Mouse (Mus musculus) hindbrain, postnatal 0 days (tissue): ENCODE measurements around the gene Rrm2. TPM values are rescaled to one million over a fixed set of nuclear protein-coding genes. Genes with fewer than 3 reads are reported as not detected.
A peak's percentile ranks its signal among the peaks of the same experiment; 100 is the strongest.
"Not testable (repeated sequence)": the region's sequence is repeated elsewhere in the genome, so short reads cannot be mapped to it uniquely, and the experiment has no call there.

Experiments
- ATAC-seq: fragments of 200-750 bp; cut with Nextera tagmentation; 2 replicates; pipeline ENCODE4 v1.8.0; 2017; ENCODE audit warnings: mild to moderate bottlenecking, moderate TSS enrichment, moderate library complexity
- DNase-seq: peaks from one replicate; pipeline ENCODE4 v3.0.0-alpha.2; 2015; ENCODE audit warnings: low spot score
- H3K27ac ChIP-seq: fragments of 300-500 bp; sonication (generic); 2 replicates; pipeline ENCODE4 v1.5.1; 2014; ENCODE audit warnings: mild to moderate bottlenecking
- H3K27me3 ChIP-seq: fragments of 300-500 bp; sonication (generic); 2 replicates; pipeline ENCODE4 v1.6.1; 2014; ENCODE audit warnings: low read length, mixed read lengths; ENCODE audit not compliant: insufficient read depth
- H3K36me3 ChIP-seq: fragments of 300-500 bp; sonication (generic); 2 replicates; pipeline ENCODE4 v1.6.1; 2014; ENCODE audit warnings: low read length, mixed read lengths; ENCODE audit not compliant: insufficient read depth
- H3K4me1 ChIP-seq: fragments of 300-500 bp; sonication (generic); 2 replicates; pipeline ENCODE4 v1.6.1; 2014; ENCODE audit warnings: antibody characterized with exemption, low read length, mixed read lengths; ENCODE audit not compliant: insufficient read depth
- H3K4me2 ChIP-seq: fragments of 300-500 bp; sonication (generic); 2 replicates; pipeline ENCODE4 v1.6.1; 2014; ENCODE audit warnings: low read depth, mild to moderate bottlenecking, low read length, moderate library complexity, mixed read lengths
- H3K4me3 ChIP-seq: fragments of 300-500 bp; sonication (generic); 2 replicates; pipeline ENCODE4 v1.5.1; 2014; ENCODE audit warnings: low read length
- H3K9ac ChIP-seq: fragments of 300-500 bp; sonication (generic); replicated peaks from 2 replicates; pipeline ENCODE4 v1.6.1; 2014; ENCODE audit warnings: mild to moderate bottlenecking, low read length, moderate library complexity, mixed read lengths
- H3K9me3 ChIP-seq: fragments of 300-500 bp; sonication (generic); 2 replicates; pipeline ENCODE4 v1.6.1; 2016; ENCODE audit warnings: low read length, mixed read lengths
- CTCF ChIP-seq: IDR thresholded peaks from 2 replicates; pipeline ENCODE4 v1.5.1; 2016; ENCODE audit warnings: antibody characterized with exemption, control low read depth, low read depth
- WGBS: fragments of 180-500 bp; shearing (Covaris S2); extraction: QIAGEN DNeasy Blood & Tissue Kit; methylation state at CpG from one replicate; pipeline ENCODE4 v1.1.7; 2014; 5-methylcytosine and 5-hydroxymethylcytosine counted together
- polyA plus RNA-seq: library from polyadenylated mRNA; unstranded; fragments of >200 nt; fragmentation: Nextera tagmentation; extraction: Ambion mirVana; gene quantifications from 2 replicates; pipeline ENCODE4 v1.2.1, GENCODE M21; 2015
- total RNA-seq: library from RNA; depleted of rRNA; stranded (reverse); fragments of >200 nt; gene quantifications from 2 replicates; pipeline ENCODE4 v1.2.3, GENCODE M21; 2014

Rrm2 gene
- total and polyA plus RNA-seq, 2 experiments from 2014 or later = 23.4 to 53.4 TPM

DNA sequence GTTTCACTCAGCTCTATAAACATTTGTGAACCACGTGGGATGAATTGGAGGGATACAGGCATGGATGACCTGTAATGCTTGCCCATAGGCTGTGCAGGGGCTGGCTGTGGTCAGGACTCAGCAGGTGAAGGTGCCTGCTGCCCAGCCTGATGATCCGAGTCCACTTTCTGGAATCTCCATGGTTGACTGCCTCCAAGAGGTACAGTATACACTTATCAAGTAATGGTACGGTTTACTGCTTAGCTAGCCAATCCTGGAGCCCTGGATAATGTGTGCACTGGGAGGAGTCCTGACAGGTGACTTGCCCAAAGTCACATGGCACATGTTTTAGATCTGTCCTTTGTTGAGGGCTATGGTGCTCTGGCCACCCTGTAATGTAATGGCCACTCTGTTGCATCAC, 17.7 kb upstream of the Rrm2 start:
- Histone ChIP-seq H3K4me1 (no peaks in the 10 kb centered on the region), H3K27ac (no peak overlapping the region), H3K9ac (no peak overlapping the region), H3K4me2 (no peak overlapping the region), H3K27me3 (no peaks in the 10 kb centered on the region), H3K4me3 (no peak overlapping the region), H3K36me3 (no peaks in the 10 kb centered on the region), H3K9me3 (no peaks in the 10 kb centered on the region)
- DNase-seq = no peak
- TF ChIP-seq CTCF = no peak
- 80% methylated on average over 3 of the region's 3 CpGs for WGBS
- ATAC-seq = no peak

DNA sequence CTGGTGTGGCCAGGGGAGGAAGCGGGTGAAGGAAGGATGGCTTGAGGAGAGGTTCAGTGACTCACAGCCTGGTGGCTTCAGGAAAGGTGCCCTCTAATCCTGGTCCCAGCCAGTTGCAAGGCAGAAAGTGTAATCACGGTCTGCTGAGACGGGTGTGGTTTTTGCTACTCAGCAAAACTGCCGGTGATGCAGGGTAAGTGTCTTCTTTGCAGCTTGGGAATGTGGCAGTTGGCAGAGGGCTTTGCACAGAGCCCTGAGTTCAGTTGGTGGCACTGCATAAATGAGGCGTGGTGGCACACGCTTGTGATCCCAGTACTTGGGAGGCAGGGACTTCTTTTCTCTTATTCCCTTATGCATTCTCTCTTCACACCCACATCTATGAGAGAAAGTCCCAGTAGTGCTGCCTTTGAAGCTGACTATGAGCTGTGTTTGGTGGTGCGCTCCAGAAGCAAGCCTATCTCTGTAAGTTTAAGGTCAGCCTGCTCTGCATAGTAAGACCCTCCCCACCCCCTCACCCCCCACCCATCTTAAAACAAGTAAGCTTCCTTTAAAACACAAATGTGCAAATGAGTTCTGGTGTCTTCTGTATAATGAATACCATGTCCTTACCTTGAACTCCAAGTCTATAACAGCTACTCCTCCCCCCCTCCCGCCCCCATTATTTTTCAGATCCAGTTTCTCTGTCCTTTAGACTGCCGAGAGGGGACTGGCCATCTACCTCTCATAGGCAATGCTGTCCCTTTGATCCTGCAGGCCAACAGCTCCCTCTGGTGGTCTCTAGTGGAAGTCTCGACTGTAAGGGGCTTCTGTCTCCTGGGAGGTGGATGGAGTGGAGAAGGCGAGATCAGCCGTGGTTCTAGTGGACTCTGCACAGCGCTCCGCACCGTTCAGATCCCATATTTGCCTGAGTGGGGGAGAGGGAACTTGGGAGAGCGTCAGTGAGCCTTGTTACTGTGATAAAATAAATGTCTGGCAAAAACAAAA, 11.2 kb upstream of the Rrm2 start:
- peak overlapping the region; percentile 40 for H3K4me2 ChIP-seq
- no peaks in the 10 kb centered on the region for H3K36me3 ChIP-seq
- no peak overlapping the region for H3K4me3 ChIP-seq
- no peaks in the 10 kb centered on the region for H3K27me3 ChIP-seq
- H3K9ac ChIP-seq = no peak overlapping the region
- no peaks in the 10 kb centered on the region for H3K4me1 ChIP-seq
- H3K9me3 ChIP-seq = no peaks in the 10 kb centered on the region
- peak; percentile 93 for DNase-seq
- TF ChIP-seq CTCF = peak; percentile 96
- peak; percentile 92 for ATAC-seq
- 40% methylated on average over 16 of the region's 16 CpGs for WGBS
- H3K27ac ChIP-seq = no peak overlapping the region

DNA sequence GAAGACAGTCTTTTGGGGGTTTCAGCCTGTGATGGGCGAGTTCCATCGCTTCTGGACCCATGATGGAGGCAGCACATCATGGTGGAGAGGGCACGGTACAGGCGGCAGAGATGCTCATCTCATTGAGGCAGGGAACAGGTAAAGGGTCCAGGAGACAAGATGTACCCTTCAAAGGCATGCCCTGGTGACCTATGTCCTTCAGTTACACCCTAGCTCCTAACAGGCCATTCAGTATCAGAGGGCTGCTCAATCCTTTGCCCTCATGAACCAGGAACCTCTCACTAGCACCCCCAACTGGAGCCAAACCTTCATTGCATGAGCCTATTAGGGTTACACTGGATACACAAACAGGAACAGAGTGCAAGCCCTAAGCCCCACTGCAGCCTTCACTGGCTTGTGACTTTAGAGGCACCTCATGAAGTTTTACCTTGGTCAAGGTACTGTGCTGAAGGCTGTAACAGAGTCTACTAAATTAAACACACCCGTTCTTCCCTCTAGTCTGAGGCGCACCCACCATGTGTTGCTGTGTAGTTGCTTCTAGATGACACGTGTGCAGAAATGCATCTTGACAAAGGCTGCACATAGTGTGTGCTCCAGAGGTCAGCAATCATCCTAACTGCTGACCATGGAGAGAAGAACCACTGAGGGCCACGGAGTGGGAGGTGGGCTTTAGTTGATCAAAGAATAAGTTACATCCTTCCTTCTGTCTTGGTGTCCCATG, 10.4 kb upstream of the Rrm2 start:
- H3K27me3 ChIP-seq = no peaks in the 10 kb centered on the region
- no peak overlapping the region for H3K27ac ChIP-seq
- H3K4me1 ChIP-seq = no peaks in the 10 kb centered on the region
- H3K36me3 ChIP-seq = no peaks in the 10 kb centered on the region
- ATAC-seq (peak; percentile 61), DNase-seq (no peak)
- H3K9ac ChIP-seq = no peak overlapping the region
- peak overlapping the region; percentile 40 for H3K4me2 ChIP-seq
- no peak for TF ChIP-seq CTCF
- H3K9me3 ChIP-seq = no peaks in the 10 kb centered on the region
- 61% methylated on average over 8 of the region's 8 CpGs for whole genome bisulfite sequencing
- H3K4me3 ChIP-seq = no peak overlapping the region

DNA sequence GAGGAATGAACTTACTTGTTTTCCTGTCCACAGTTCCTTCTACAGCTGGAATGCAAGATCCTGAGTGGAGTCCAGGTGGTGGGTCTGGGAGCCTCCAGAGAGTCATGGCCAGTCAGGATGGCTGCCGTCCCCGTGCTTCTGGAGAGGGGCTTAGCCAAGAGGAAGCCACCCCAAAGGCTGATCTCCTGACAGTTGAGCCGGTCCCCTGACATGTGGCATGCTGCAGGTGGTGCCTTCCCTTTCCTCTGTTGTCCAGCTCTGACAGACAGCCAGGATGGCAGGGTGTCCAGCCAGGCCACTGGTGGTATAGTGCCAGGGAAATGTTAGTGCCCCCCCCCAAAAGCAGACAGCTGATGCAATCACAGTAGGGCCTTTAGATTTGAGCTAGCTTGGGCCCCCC, 9.5 kb upstream of the Rrm2 start:
- no peaks in the 10 kb centered on the region for H3K9me3 ChIP-seq
- ATAC-seq = no peak
- no peak overlapping the region for H3K27ac ChIP-seq
- no peak overlapping the region for H3K4me2 ChIP-seq
- H3K36me3 ChIP-seq = no peaks in the 10 kb centered on the region
- H3K9ac ChIP-seq = no peak overlapping the region
- no peak overlapping the region for H3K4me3 ChIP-seq
- no peak for DNase-seq
- whole genome bisulfite sequencing = 75% methylated on average over 3 of the region's 3 CpGs
- no peaks in the 10 kb centered on the region for H3K4me1 ChIP-seq
- no peak for TF ChIP-seq CTCF
- H3K27me3 ChIP-seq = no peaks in the 10 kb centered on the region

DNA sequence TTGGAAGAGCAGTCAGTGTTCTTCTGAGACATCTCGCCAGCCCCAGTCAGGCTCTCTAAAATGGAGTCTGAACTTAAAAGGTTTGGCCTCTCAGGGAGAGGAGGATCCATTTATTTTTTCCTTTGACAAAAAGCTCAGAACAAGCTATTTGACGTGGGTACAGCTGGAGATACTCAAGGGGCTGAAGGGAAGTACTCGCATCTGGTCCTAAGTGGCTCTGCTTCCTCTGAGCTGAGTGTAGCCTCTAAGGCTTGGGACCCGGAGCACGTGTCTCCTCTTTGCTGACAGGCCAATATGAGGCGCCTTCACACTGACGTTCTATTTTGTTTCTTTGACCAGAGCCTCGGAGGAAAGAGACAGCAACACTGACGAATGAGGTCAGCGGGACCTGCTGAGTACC, 8.5 kb upstream of the Rrm2 start:
- H3K9ac ChIP-seq = no peak overlapping the region
- no peak for TF ChIP-seq CTCF
- H3K4me2 ChIP-seq = no peak overlapping the region
- 64% methylated on average over 10 of the region's 10 CpGs for WGBS
- H3K4me1 ChIP-seq = no peaks in the 10 kb centered on the region
- H3K4me3 ChIP-seq = no peak overlapping the region
- H3K27ac ChIP-seq = no peak overlapping the region
- no peaks in the 10 kb centered on the region for H3K27me3 ChIP-seq
- no peaks in the 10 kb centered on the region for H3K9me3 ChIP-seq
- H3K36me3 ChIP-seq = no peaks in the 10 kb centered on the region
- DNase-seq = no peak
- no peak for ATAC-seq

DNA sequence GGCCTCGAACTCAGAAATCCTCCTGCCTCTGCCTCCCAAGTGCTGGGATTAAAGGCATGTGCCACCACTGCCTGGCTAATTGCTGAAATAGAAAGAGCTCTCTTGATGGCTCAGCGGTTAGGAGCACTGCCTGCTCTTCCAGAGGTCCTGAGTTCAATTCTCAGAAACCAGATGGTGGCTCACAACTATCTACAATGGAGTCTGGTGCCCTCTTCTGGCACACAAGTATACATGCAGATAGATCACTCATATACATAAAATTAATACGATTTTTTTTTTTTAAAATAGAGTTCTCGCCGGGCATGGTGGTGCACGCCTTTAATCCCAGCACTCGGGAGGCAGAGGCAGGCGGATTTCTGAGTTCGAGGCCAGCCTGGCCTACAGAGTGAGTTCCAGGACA, 6.4 kb upstream of the Rrm2 start:
- peak; percentile 13; the same call in 1 of the 2 replicates for TF ChIP-seq CTCF
- H3K4me2 ChIP-seq, H3K9ac ChIP-seq, H3K27ac ChIP-seq, DNase-seq, H3K9me3 ChIP-seq, H3K4me3 ChIP-seq, H3K27me3 ChIP-seq, ATAC-seq, H3K36me3 ChIP-seq, H3K4me1 ChIP-seq: not testable (repeated sequence)
- 89% methylated on average over 9 of the region's 9 CpGs for WGBS

DNA sequence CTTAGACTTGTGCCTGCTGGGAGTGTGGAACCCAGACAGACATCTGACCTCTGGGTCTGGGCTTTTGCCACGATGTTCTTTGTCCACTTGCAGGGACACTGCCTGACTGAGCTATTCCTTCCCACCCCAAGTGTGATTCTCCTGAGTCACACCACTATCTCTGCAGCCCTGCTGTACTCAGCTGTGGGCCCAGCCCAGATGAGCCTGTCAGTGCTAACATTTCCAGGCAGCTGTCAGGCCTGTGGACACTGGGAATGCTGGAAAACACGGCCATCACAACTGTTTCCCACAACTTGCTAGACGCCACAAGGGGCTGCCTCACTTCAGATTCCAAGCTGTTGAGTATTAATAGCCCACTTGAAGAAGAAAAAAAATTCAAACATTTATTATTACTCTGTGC, 5.0 kb upstream of the Rrm2 start:
- no peak for ATAC-seq
- Histone ChIP-seq H3K4me1 (peaks cover 7% of the 10 kb centered on the region; the same call in 1 of the 2 replicates), H3K36me3 (no peaks in the 10 kb centered on the region), H3K4me3 (no peak overlapping the region), H3K4me2 (no peak overlapping the region), H3K27ac (no peak overlapping the region), H3K9me3 (no peaks in the 10 kb centered on the region), H3K9ac (no peak overlapping the region), H3K27me3 (no peaks in the 10 kb centered on the region)
- no peak for TF ChIP-seq CTCF
- WGBS = 75% methylated on average over 3 of the region's 3 CpGs
- DNase-seq = no peak
